Mouse (Mus musculus): ENCODE measurements at regions not wholly inside any gene's neighbourhood (a gene's known extent, or its start where the extent isn't known, plus 50 kb on each side); places are given as distances from the start of the nearest gene placed in this dataset.

GRCm38 (mm10) chr19:21174636-21175035 lies 97.4 kb upstream of the Zfand5 start:
- Histone ChIP-seq H3K4me1 (ENCODE audit: control insufficient read depth, insufficient read depth, low read length) (0 out of 2 replicates have a peak, but pooled peaks cover 2% of the 10 kb centered on the region), H3K9ac (ENCODE audit: low read depth, low read length) (no peak overlapping the region), H3K9me3 (replicated peaks; ENCODE audit: control insufficient read depth, low read length) (no peaks in the 10 kb centered on the region), H3K4me3 (ENCODE audit: low read depth, low read length) (no peak overlapping the region), H3K27ac (ENCODE audit: low read depth, low read length) (no peak overlapping the region), H3K27me3 (ENCODE audit: control insufficient read depth, insufficient read depth, low read length) (no peaks in the 10 kb centered on the region), H3K36me3 (ENCODE audit: control insufficient read depth, insufficient read depth, low read length) (no peaks in the 10 kb centered on the region), H3K4me2 (no peak overlapping the region)
- 55% methylated on average over 5 of the region's 5 CpGs for WGBS (ENCODE audit: insufficient replicate concordance)
- no peak for ATAC-seq (replicated peaks; ENCODE audit: insufficient number of reproducible peaks, low FRiP score, low TSS enrichment)

GRCm38 (mm10) chr19:21173896-21174483 lies 98.1 kb upstream of the Zfand5 start:
- no peak for ATAC-seq (replicated peaks; ENCODE audit: insufficient number of reproducible peaks, low FRiP score, low TSS enrichment)
- 49% methylated on average over 5 of the region's 5 CpGs for WGBS (ENCODE audit: insufficient replicate concordance)
- no peak overlapping the region for H3K4me2 ChIP-seq

GRCm38 (mm10) chr19:21171191-21171590 lies 100.9 kb upstream of the Zfand5 start:
- H3K9ac ChIP-seq (ENCODE audit: low read depth, low read length): no peak overlapping the region
- no peak overlapping the region for H3K4me2 ChIP-seq
- 41% methylated on average over 2 of the region's 2 CpGs for WGBS (ENCODE audit: insufficient replicate concordance)
- no peaks in the 10 kb centered on the region for H3K36me3 ChIP-seq (ENCODE audit: control insufficient read depth, insufficient read depth, low read length)
- H3K9me3 ChIP-seq (replicated peaks; ENCODE audit: control insufficient read depth, low read length): no peaks in the 10 kb centered on the region
- no peaks in the 10 kb centered on the region for H3K27me3 ChIP-seq (ENCODE audit: control insufficient read depth, insufficient read depth, low read length)
- no peak for ATAC-seq (replicated peaks; ENCODE audit: insufficient number of reproducible peaks, low FRiP score, low TSS enrichment)
- no peak overlapping the region for H3K4me3 ChIP-seq (ENCODE audit: low read depth, low read length)
- H3K4me1 ChIP-seq (ENCODE audit: control insufficient read depth, insufficient read depth, low read length): no peaks in the 10 kb centered on the region
- H3K27ac ChIP-seq (ENCODE audit: low read depth, low read length): no peak overlapping the region

More at GRCm38 (mm10) chr19:21173896-21174483, 98.1 kb upstream of the Zfand5 start:
- H3K4me1 ChIP-seq (ENCODE audit: control insufficient read depth, insufficient read depth, low read length): 0 out of 2 replicates have a peak, but pooled peaks cover 2% of the 10 kb centered on the region
- no peaks in the 10 kb centered on the region for H3K9me3 ChIP-seq (replicated peaks; ENCODE audit: control insufficient read depth, low read length)
- no peaks in the 10 kb centered on the region for H3K36me3 ChIP-seq (ENCODE audit: control insufficient read depth, insufficient read depth, low read length)
- no peak overlapping the region for H3K4me3 ChIP-seq (ENCODE audit: low read depth, low read length)
- no peaks in the 10 kb centered on the region for H3K27me3 ChIP-seq (ENCODE audit: control insufficient read depth, insufficient read depth, low read length)
- H3K27ac ChIP-seq (ENCODE audit: low read depth, low read length): no peak overlapping the region
- no peak overlapping the region for H3K9ac ChIP-seq (ENCODE audit: low read depth, low read length)

DNA sequence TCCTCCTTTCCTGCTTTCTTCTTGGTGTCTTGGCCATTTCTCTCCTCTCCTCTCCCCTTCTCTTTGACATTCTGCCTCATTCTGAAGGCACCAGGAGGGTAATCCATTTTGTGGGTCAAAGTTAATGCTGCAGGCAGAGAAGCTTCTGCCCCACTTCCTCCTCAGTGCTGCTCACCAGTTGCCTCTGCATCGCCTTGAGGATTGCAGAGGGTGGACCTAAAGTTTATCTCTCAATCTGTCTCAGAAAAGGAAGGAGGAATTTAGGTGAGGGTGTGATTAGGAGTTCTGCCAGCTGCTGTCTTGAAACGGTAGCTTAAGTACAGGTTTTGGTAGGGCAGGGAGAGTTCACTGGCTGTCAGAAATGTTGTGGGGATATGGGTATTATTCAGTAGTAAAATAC lies 101.3 kb upstream of the Zfand5 start:
- 15% methylated on average over 2 of the region's 2 CpGs for WGBS (ENCODE audit: insufficient replicate concordance)
- Histone ChIP-seq H3K9me3 (replicated peaks; ENCODE audit: control insufficient read depth, low read length) (no peaks in the 10 kb centered on the region), H3K4me1 (ENCODE audit: control insufficient read depth, insufficient read depth, low read length) (no peaks in the 10 kb centered on the region), H3K27ac (ENCODE audit: low read depth, low read length) (no peak overlapping the region), H3K9ac (ENCODE audit: low read depth, low read length) (no peak overlapping the region), H3K27me3 (ENCODE audit: control insufficient read depth, insufficient read depth, low read length) (no peaks in the 10 kb centered on the region), H3K36me3 (ENCODE audit: control insufficient read depth, insufficient read depth, low read length) (no peaks in the 10 kb centered on the region), H3K4me3 (ENCODE audit: low read depth, low read length) (no peak overlapping the region), H3K4me2 (no peak overlapping the region)
- no peak for ATAC-seq (replicated peaks; ENCODE audit: insufficient number of reproducible peaks, low FRiP score, low TSS enrichment)

DNA sequence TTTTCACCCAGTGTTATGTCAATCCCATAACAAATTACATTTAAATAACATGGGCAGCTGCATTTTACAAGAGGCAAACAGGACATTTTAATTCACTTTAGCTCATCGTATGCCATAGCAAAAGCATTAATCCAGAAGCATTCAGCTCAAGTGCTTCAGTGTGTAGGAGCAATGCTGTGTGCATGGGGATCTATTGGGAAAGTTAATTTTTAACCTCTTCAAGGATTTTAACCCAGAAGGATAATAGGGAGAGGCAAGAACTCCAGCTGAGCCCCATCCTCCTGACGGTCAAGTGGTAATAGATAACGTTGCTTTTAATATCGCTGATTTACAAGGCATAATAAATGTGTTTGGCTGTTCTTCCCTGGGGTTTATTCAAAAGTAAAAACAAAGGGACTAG lies 105.1 kb upstream of the Zfand5 start:
- Histone ChIP-seq H3K4me2 (no peak overlapping the region), H3K36me3 (ENCODE audit: control insufficient read depth, insufficient read depth, low read length) (no peaks in the 10 kb centered on the region), H3K27me3 (ENCODE audit: control insufficient read depth, insufficient read depth, low read length) (no peaks in the 10 kb centered on the region), H3K4me3 (ENCODE audit: low read depth, low read length) (no peak overlapping the region), H3K27ac (ENCODE audit: low read depth, low read length) (no peak overlapping the region), H3K9me3 (replicated peaks; ENCODE audit: control insufficient read depth, low read length) (no peaks in the 10 kb centered on the region), H3K4me1 (ENCODE audit: control insufficient read depth, insufficient read depth, low read length) (no peaks in the 10 kb centered on the region), H3K9ac (ENCODE audit: low read depth, low read length) (no peak overlapping the region)
- no peak for ATAC-seq (replicated peaks; ENCODE audit: insufficient number of reproducible peaks, low FRiP score, low TSS enrichment)
- WGBS (ENCODE audit: insufficient replicate concordance): 55% methylated on average over 4 of the region's 4 CpGs

DNA sequence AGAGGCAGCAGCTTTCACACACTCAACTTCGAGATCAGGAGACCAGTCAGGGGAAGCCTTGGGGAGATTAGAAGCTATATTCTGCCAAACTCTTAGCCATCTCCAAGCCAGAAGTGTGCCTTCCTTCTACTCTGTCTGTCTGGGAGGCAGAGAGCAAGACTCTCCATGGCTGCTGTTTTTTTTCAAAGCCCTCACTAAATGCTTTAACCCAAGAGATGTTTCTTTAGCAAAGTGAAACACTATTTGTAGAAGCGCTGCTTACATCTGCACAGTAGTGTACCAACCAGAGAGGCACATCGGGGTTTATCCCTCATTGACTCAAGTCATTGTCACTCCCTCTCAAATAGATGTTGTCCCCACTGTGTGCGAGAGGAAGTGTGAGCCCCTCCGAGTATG lies 105.6 kb upstream of the Zfand5 start:
- WGBS (ENCODE audit: insufficient replicate concordance): 74% methylated on average over 5 of the region's 5 CpGs
- Histone ChIP-seq H3K9me3 (replicated peaks; ENCODE audit: control insufficient read depth, low read length) (no peaks in the 10 kb centered on the region), H3K27ac (ENCODE audit: low read depth, low read length) (no peak overlapping the region), H3K9ac (ENCODE audit: low read depth, low read length) (no peak overlapping the region), H3K36me3 (ENCODE audit: control insufficient read depth, insufficient read depth, low read length) (no peaks in the 10 kb centered on the region), H3K4me2 (no peak overlapping the region), H3K4me1 (ENCODE audit: control insufficient read depth, insufficient read depth, low read length) (no peaks in the 10 kb centered on the region), H3K27me3 (ENCODE audit: control insufficient read depth, insufficient read depth, low read length) (no peaks in the 10 kb centered on the region), H3K4me3 (ENCODE audit: low read depth, low read length) (no peak overlapping the region)
- no peak for ATAC-seq (replicated peaks; ENCODE audit: insufficient number of reproducible peaks, low FRiP score, low TSS enrichment)

GRCm38 (mm10) chr19:21165763-21166464 lies 106.2 kb upstream of the Zfand5 start:
- H3K27me3 ChIP-seq (ENCODE audit: control insufficient read depth, insufficient read depth, low read length): no peaks in the 10 kb centered on the region
- no peak overlapping the region for H3K9ac ChIP-seq (ENCODE audit: low read depth, low read length)
- H3K36me3 ChIP-seq (ENCODE audit: control insufficient read depth, insufficient read depth, low read length): no peaks in the 10 kb centered on the region
- no peak overlapping the region for H3K27ac ChIP-seq (ENCODE audit: low read depth, low read length)
- no peak overlapping the region for H3K4me3 ChIP-seq (ENCODE audit: low read depth, low read length)
- 48% methylated on average over 10 of the region's 10 CpGs for WGBS (ENCODE audit: insufficient replicate concordance)
- H3K9me3 ChIP-seq (replicated peaks; ENCODE audit: control insufficient read depth, low read length): no peaks in the 10 kb centered on the region
- no peak for ATAC-seq (replicated peaks; ENCODE audit: insufficient number of reproducible peaks, low FRiP score, low TSS enrichment)
- H3K4me2 ChIP-seq: no peak overlapping the region
- no peaks in the 10 kb centered on the region for H3K4me1 ChIP-seq (ENCODE audit: control insufficient read depth, insufficient read depth, low read length)

DNA sequence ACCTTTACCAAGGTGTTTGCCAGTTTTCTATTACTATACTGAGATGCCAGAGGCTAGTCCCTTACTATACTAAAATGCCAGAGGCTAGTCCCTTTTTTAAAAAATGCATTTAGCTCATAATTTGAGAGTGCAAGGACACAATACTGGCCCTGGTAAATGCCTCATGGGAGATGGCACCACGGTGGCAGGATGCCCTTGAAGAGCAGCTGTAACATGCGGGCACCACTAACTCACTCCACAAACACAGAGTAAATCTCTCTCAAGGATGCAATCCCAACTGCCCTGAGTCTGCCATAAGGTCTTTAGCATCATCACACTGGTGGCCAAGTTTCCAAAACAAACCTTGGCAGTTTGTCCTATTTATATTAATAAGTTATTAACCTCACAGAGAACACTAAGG lies 108.1 kb upstream of the Zfand5 start:
- Histone ChIP-seq H3K9me3 (replicated peaks; ENCODE audit: control insufficient read depth, low read length) (no peaks in the 10 kb centered on the region), H3K27ac (ENCODE audit: low read depth, low read length) (no peak overlapping the region), H3K27me3 (ENCODE audit: control insufficient read depth, insufficient read depth, low read length) (no peaks in the 10 kb centered on the region), H3K4me3 (ENCODE audit: low read depth, low read length) (no peak overlapping the region), H3K4me1 (ENCODE audit: control insufficient read depth, insufficient read depth, low read length) (no peaks in the 10 kb centered on the region), H3K9ac (ENCODE audit: low read depth, low read length) (no peak overlapping the region), H3K36me3 (ENCODE audit: control insufficient read depth, insufficient read depth, low read length) (no peaks in the 10 kb centered on the region), H3K4me2 (no peak overlapping the region)
- WGBS (ENCODE audit: insufficient replicate concordance): 83% methylated on average over 2 of the region's 2 CpGs
- ATAC-seq (replicated peaks; ENCODE audit: insufficient number of reproducible peaks, low FRiP score, low TSS enrichment): no peak

DNA sequence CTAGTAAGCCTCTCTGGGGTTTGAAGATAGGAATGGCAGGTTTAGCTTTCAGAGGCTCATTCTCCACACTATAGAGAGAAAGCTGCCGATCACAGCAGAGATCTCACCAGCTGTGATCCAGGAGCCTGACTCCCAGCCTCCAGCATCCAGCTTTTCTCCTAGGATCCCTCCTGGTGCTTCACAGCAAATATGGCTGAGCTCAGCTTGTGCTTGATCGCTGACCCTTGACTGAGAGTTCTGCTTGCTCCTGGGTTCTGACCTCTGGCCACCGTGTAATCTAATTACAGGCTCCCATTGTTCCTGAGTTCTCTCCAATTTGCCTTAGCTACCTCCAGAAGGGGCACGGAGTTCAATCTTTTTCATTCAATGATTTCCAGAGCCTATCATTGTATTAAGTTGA lies 111.1 kb upstream of the Zfand5 start:
- Histone ChIP-seq H3K4me2 (no peak overlapping the region), H3K9me3 (replicated peaks; ENCODE audit: control insufficient read depth, low read length) (no peaks in the 10 kb centered on the region), H3K9ac (ENCODE audit: low read depth, low read length) (no peak overlapping the region), H3K36me3 (ENCODE audit: control insufficient read depth, insufficient read depth, low read length) (no peaks in the 10 kb centered on the region), H3K4me1 (ENCODE audit: control insufficient read depth, insufficient read depth, low read length) (no peaks in the 10 kb centered on the region), H3K27ac (ENCODE audit: low read depth, low read length) (no peak overlapping the region), H3K4me3 (ENCODE audit: low read depth, low read length) (no peak overlapping the region), H3K27me3 (ENCODE audit: control insufficient read depth, insufficient read depth, low read length) (no peaks in the 10 kb centered on the region)
- ATAC-seq (replicated peaks; ENCODE audit: insufficient number of reproducible peaks, low FRiP score, low TSS enrichment): no peak
- WGBS (ENCODE audit: insufficient replicate concordance): 37% methylated on average over 4 of the region's 4 CpGs

All from heart, embryonic 11.5 days (tissue).